Mouse (Mus musculus): ENCODE results near the gene Il20rb. TPM values are rescaled to one million over a fixed set of nuclear protein-coding genes. Genes with fewer than 3 reads are reported as not detected.

The Il20rb gene
- polyA plus RNA-seq, 1 experiment from 2014 or later = 0.38 TPM

GRCm38 (mm10) chr9:100453944-100454663, 32.5 kb downstream of the Il20rb start:
- peaks cover 10% of the 10 kb centered on the region for H3K4me1 ChIP-seq (replicated peaks)
- H3K9ac ChIP-seq = peak overlapping the region; percentile 49; the same call in 1 of the 2 replicates
- H3K27ac ChIP-seq (replicated peaks) = no peak overlapping the region
- peak overlapping the region; percentile 31 for H3K4me3 ChIP-seq
- H3K27me3 ChIP-seq = no peaks in the 10 kb centered on the region
- H3K4me2 ChIP-seq = peak overlapping the region; percentile 59
- WGBS = 7% methylated on average over 24 of the region's 25 CpGs
- peak; percentile 54; the same call in 1 of the 2 replicates for ATAC-seq (ENCODE audit: low read depth)
- H3K9me3 ChIP-seq = no peaks in the 10 kb centered on the region
- H3K36me3 ChIP-seq = 0 out of 2 replicates have a peak, but pooled peaks cover 6% of the 10 kb centered on the region

DNA sequence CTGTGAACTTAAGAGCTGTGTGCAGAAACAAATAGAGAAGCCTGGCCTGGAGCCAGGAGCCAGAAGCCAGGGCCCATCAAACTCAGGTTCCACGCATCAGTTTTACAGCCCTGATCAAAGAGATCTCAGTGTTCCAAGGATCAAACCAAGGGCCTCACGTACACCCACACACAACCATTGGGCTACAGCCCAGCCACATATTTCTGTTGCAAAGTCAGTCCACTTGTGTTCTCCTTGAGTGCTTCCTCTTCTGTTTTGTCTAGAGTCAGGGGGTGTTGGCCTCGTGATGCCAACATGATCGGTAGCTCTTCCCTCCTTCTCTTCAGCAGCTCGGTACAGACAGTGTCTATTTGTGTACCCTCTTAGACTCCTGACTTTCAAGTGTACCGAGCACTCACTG, 34.2 kb downstream of the Il20rb start:
- H3K9ac ChIP-seq = no peak overlapping the region
- peaks cover 13% of the 10 kb centered on the region; the same call in 1 of the 2 replicates for H3K27me3 ChIP-seq
- no peak for ATAC-seq (ENCODE audit: low read depth)
- H3K4me3 ChIP-seq = no peak overlapping the region
- 67% methylated on average over 6 of the region's 6 CpGs for WGBS
- H3K9me3 ChIP-seq = no peaks in the 10 kb centered on the region
- H3K4me2 ChIP-seq = no peak overlapping the region
- no peaks in the 10 kb centered on the region for H3K36me3 ChIP-seq
- peaks cover 10% of the 10 kb centered on the region for H3K4me1 ChIP-seq (replicated peaks)
- no peak overlapping the region for H3K27ac ChIP-seq (replicated peaks)

DNA sequence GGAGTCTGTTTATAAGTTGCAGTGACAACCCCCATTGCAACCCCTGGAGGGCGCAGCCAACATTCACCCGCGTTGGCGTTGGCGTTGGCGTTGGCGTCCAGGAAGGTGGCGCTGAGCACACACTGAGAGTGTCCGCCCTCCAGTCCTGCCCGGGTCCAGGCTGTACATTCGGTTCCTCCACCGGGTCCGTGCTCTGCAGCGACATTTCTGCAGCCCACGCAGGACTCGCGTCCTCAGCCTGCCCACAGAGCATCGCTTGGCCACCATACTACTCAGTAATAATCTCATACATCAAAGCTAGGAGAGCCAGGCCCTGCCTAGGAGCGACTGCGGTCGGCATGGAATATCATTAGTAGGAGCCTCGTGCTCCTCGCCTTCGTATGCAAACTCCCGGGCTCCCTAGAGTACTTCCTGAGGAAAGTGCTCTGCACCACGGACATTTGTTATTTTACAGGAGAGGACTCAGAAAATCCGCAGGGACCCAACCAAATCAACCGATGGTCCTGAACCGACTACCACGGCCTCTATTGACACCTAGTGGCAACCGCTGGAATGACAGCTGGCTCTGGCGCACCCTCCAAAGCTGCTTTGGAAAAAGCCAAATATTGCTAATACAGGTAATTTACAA, 40.4 kb downstream of the Il20rb start:
- Histone ChIP-seq H3K36me3 (no peaks in the 10 kb centered on the region), H3K4me1 (replicated peaks) (no peaks in the 10 kb centered on the region; the same call in 1 of the 2 replicates), H3K27ac (replicated peaks) (peak overlapping the region; percentile 34; the same call in 1 of the 2 replicates), H3K4me3 (peak overlapping the region; percentile 50), H3K9ac (peak overlapping the region; percentile 67), H3K27me3 (peaks cover 15% of the 10 kb centered on the region; the same call in 1 of the 2 replicates), H3K9me3 (no peaks in the 10 kb centered on the region), H3K4me2 (peak overlapping the region; percentile 63)
- peak; percentile 86 for ATAC-seq (ENCODE audit: low read depth)
- under 1% methylated on average over 32 of the region's 32 CpGs for WGBS

DNA sequence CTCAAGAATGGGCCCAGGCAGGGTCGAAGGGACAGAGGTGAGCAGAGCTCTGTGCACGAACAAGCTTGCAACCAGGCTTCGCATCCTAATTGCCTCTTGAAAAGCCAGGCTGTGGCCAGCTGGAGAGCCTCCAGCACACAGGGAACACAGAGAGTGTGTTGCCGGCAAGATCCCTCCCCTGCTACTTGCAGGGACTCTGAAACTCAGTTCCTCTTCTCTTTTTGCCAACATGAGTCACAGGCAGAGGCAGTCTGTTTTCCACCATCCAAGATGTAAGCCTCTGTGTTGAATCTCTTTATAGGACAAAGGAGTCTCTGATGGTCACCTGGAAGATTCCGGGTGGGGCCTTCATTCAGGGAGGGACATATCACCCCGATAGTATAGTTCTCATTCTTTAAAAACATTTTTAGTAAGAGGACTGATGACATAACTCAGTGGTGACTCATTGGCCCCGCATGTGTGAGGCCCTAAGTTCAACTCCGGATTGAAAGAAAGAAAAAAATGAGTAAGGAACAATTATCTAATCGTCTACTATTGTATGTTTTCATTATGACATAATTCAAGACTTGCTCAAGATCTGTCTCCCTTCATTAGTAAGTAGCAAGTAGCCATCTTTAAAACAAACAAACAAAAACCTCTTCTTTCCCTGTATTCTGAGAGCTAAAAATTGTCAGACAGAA, 46.3 kb downstream of the Il20rb start:
- ATAC-seq (ENCODE audit: low read depth) = peak; percentile 84; the same call in 1 of the 2 replicates
- Histone ChIP-seq H3K9ac (no peak overlapping the region), H3K9me3 (no peaks in the 10 kb centered on the region), H3K4me1 (replicated peaks) (peaks cover 15% of the 10 kb centered on the region), H3K27ac (replicated peaks) (peak overlapping the region; percentile 69), H3K36me3 (no peaks in the 10 kb centered on the region), H3K4me2 (peak overlapping the region; percentile 22), H3K27me3 (no peaks in the 10 kb centered on the region), H3K4me3 (no peak overlapping the region)
- 58% methylated on average over 9 of the region's 9 CpGs for WGBS

- ATAC-seq (ENCODE audit: low read depth) = peak; percentile 65
- Histone ChIP-seq H3K9ac (no peak overlapping the region), H3K4me2 (peak overlapping the region; percentile 22), H3K4me1 (replicated peaks) (peaks cover 15% of the 10 kb centered on the region), H3K4me3 (no peak overlapping the region), H3K36me3 (no peaks in the 10 kb centered on the region), H3K9me3 (no peaks in the 10 kb centered on the region), H3K27ac (replicated peaks) (peak overlapping the region; percentile 69), H3K27me3 (no peaks in the 10 kb centered on the region)
- 31% methylated on average over 8 of the region's 8 CpGs for WGBS
Observed at GRCm38 (mm10) chr9:100439481-100439880, 47.1 kb downstream of the Il20rb start.

- 66% methylated on average over 10 of the region's 10 CpGs for WGBS
- H3K4me3 ChIP-seq = no peak overlapping the region
Observed at GRCm38 (mm10) chr9:100438994-100439393, 47.6 kb downstream of the Il20rb start.

DNA sequence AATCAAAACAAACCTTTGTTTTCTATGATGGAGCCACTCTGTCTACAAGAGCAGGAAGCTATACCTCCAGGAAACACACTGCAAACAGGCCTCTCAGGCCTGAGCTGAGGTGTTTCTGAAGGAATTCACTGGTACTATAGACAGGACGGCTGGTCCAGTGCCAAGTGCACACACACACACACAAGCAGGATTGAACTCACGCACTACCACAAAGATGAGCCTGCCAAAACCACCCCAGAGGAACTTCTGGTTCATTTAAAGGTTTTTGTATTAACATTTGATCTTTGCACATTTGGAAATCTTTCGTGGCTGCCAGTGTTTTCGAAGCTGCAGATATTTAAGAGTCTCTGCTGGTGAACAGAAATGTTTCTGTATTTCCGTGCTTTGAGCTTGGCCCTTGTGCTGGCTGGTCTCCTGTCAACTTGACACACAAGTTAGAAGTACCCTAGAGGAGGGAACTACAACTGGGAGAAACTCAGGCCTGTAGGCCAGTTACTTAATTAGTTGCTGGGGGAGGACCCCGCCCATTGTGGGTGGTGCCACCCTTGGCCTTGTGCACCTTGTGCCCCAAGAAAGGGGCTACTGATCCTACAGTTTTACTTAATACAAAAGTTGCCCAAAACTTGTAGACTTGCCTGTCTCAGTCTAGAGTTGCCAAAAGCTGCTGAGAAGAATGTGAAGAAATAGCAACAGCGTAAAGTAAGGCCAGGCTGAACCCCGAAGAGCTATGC, 49.6 kb downstream of the Il20rb start:
- no peaks in the 10 kb centered on the region for H3K36me3 ChIP-seq
- no peaks in the 10 kb centered on the region for H3K9me3 ChIP-seq
- H3K4me1 ChIP-seq (replicated peaks) = peaks cover 15% of the 10 kb centered on the region
- H3K4me3 ChIP-seq = no peak overlapping the region
- H3K27ac ChIP-seq (replicated peaks) = no peak overlapping the region
- no peaks in the 10 kb centered on the region for H3K27me3 ChIP-seq
- WGBS = 83% methylated on average over 8 of the region's 8 CpGs
- no peak overlapping the region for H3K4me2 ChIP-seq
- no peak for ATAC-seq (ENCODE audit: low read depth)
- H3K9ac ChIP-seq = no peak overlapping the region

More at GRCm38 (mm10) chr9:100438994-100439393, 47.6 kb downstream of the Il20rb start:
- Histone ChIP-seq H3K36me3 (no peaks in the 10 kb centered on the region), H3K4me2 (no peak overlapping the region), H3K9ac (no peak overlapping the region), H3K9me3 (no peaks in the 10 kb centered on the region), H3K27me3 (no peaks in the 10 kb centered on the region), H3K4me1 (replicated peaks) (peaks cover 15% of the 10 kb centered on the region), H3K27ac (replicated peaks) (peak overlapping the region; percentile 69; the same call in 1 of the 2 replicates)
- ATAC-seq (ENCODE audit: low read depth) = no peak

DNA sequence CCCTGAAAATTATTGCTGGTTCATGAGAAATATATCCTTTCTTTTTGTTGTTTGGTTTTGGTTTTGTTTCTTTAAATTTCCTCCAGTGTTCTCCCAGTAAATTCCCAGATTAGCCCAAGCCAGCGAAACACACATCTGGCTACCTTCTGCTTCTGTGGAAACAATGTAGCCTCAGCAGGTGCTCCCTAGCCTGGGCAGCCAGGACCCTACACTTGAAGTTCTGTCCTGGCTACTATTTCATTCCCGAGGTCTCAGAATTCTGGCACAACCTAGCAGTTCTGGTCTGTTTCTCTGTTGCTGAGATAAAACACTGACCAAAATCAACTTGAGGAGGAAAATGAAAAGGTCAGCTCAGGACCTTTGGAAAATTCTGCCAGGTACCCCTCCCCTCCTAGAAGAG, 55.2 kb downstream of the Il20rb start:
- Histone ChIP-seq H3K36me3 (no peaks in the 10 kb centered on the region), H3K4me3 (no peak overlapping the region), H3K27ac (replicated peaks) (no peak overlapping the region), H3K9ac (no peak overlapping the region), H3K4me2 (no peak overlapping the region), H3K27me3 (no peaks in the 10 kb centered on the region), H3K4me1 (replicated peaks) (no peaks in the 10 kb centered on the region; the same call in 1 of the 2 replicates), H3K9me3 (no peaks in the 10 kb centered on the region)
- ATAC-seq (ENCODE audit: low read depth) = no peak
- WGBS = 79% methylated on average over 2 of the region's 2 CpGs

GRCm38 (mm10) chr9:100430911-100431310, 55.7 kb downstream of the Il20rb start:
- H3K9me3 ChIP-seq = no peaks in the 10 kb centered on the region
- no peaks in the 10 kb centered on the region for H3K27me3 ChIP-seq
- 76% methylated on average over 2 of the region's 2 CpGs for WGBS
- H3K9ac ChIP-seq = no peak overlapping the region
- H3K4me2 ChIP-seq = no peak overlapping the region
- H3K4me1 ChIP-seq (replicated peaks) = no peaks in the 10 kb centered on the region; the same call in 1 of the 2 replicates
- no peak overlapping the region for H3K4me3 ChIP-seq
- H3K36me3 ChIP-seq = no peaks in the 10 kb centered on the region
- no peak overlapping the region for H3K27ac ChIP-seq (replicated peaks)
- ATAC-seq (ENCODE audit: low read depth) = no peak

DNA sequence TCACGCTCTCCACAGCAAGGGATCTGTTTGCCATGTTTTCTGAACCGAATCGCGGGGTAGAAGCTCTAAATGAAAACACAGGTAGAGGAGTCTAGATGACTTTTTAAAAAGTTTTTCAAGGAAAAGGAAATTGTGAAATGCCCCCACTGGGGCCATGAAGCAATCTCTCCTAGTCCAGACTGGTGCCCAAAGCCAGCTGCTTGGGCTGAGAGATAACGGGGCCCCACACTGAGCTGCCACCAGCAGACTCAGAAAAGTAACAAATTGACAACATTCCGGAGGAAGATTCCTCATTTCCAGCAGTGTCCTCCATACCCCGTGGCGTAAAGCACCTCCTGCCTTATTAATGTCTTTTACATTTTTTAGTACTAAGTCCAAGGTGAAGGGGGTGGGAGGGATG, 66.9 kb downstream of the Il20rb start:
- Histone ChIP-seq H3K9ac (no peak overlapping the region), H3K27me3 (no peaks in the 10 kb centered on the region), H3K27ac (replicated peaks) (no peak overlapping the region), H3K4me2 (no peak overlapping the region), H3K4me3 (no peak overlapping the region), H3K36me3 (no peaks in the 10 kb centered on the region), H3K9me3 (no peaks in the 10 kb centered on the region), H3K4me1 (replicated peaks) (peaks cover 21% of the 10 kb centered on the region)
- 82% methylated on average over 8 of the region's 8 CpGs for WGBS
- no peak for ATAC-seq (ENCODE audit: low read depth)

GRCm38 (mm10) chr9:100419103-100419502, 67.5 kb downstream of the Il20rb start:
- Histone ChIP-seq H3K36me3 (no peaks in the 10 kb centered on the region), H3K9me3 (no peaks in the 10 kb centered on the region), H3K27ac (replicated peaks) (no peak overlapping the region), H3K4me3 (no peak overlapping the region), H3K4me1 (replicated peaks) (peaks cover 21% of the 10 kb centered on the region), H3K4me2 (no peak overlapping the region), H3K9ac (no peak overlapping the region), H3K27me3 (no peaks in the 10 kb centered on the region)
- 85% methylated on average over 8 of the region's 8 CpGs for WGBS
- no peak for ATAC-seq (ENCODE audit: low read depth)

All from neural tube, embryonic 13.5 days (tissue).